Mouse (Mus musculus): ENCODE results near the gene Gm8251.

- TF ChIP-seq CTCF (IDR thresholded peaks at IDR 0.05; ENCODE audit: insufficient read depth, low read depth, low read length) (no peak), POLR2A (IDR thresholded peaks at IDR 0.05; ENCODE audit: insufficient read depth, low read depth, low read length) (no peak)
These were observed 28.8 kb downstream of the Gm8251 start for GRCm38 (mm10) chr1:44032948-44033347.

Data from olfactory bulb, adult 2 months (tissue).